Mouse (Mus musculus) yolk sac, embryonic 10.5 days (tissue): Measurements from ENCODE around the gene Olfr1076.
"Not testable (repeated sequence)": the region's sequence is repeated elsewhere in the genome, so short reads cannot be mapped to it uniquely, and the experiment has no call there.

Experiments used
- DNase-seq: peaks from one replicate; pipeline ENCODE4 v3.0.0-alpha.2; 2017; ENCODE audit warnings: low spot score

Olfr1076 gene

GRCm38 (mm10) chr2:86508161-86508560, at the start of gene Olfr1076:
TSS of gene Olfr1076 (plus strand) at chr2:86508461.
- no peak for DNase-seq

GRCm38 (mm10) chr2:86460434-86460833, 47.8 kb upstream of the Olfr1076 start:
- no peak for DNase-seq

GRCm38 (mm10) chr2:86464442-86465109, 43.7 kb upstream of the Olfr1076 start:
- peak; percentile 16 for DNase-seq

- DNase-seq = no peak
These were observed 21.0 kb upstream of the Olfr1076 start, which contains the start of gene Olfr228 for GRCm38 (mm10) chr2:86487286-86487685. TSS of gene Olfr228 (minus strand) at chr2:86487386.

- no peak for DNase-seq
These were observed 22.7 kb downstream of the Olfr1076 start for GRCm38 (mm10) chr2:86530991-86531390.

GRCm38 (mm10) chr2:86542380-86542779, 34.1 kb downstream of the Olfr1076 start, which contains the start of gene Olfr1079:
TSS of gene Olfr1079 (minus strand) at chr2:86542480.
- no peak for DNase-seq

GRCm38 (mm10) chr2:86558135-86558534, 49.9 kb downstream of the Olfr1076 start, which contains the start of gene Olfr1080:
TSS of gene Olfr1080 (minus strand) at chr2:86558235.
- not testable (repeated sequence) for DNase-seq
